Mouse (Mus musculus) inflammation-experienced regulatory T-cells, adult 6 months (primary cell): Measurements from ENCODE around the gene Wdr83os. TPM values are rescaled to one million over a fixed set of nuclear protein-coding genes. Genes with fewer than 3 reads are reported as not detected.
A peak's percentile ranks its signal among the peaks of the same experiment; 100 is the strongest.

Experiments
- ATAC-seq: one replicate; pipeline ENCODE4 v1.8.0; 2017
- polyA plus RNA-seq, 3 experiments: library from polyadenylated mRNA; unstranded; fragments of 100-300 nt; shearing (Covaris generic); gene quantifications; one replicate each; pipeline ENCODE4 v1.2.1; 2017

Gene Wdr83os
- polyA plus RNA-seq = 100 to 1,000 TPM; 114 to 166 (median 129) TPM

GRCm38 (mm10) chr8:85080532-85081215 is at the start of gene Wdr83os:
TSS of gene Wdr83os (plus strand) at chr8:85080740.
- peak; percentile 18 for ATAC-seq

GRCm38 (mm10) chr8:85032622-85033311 is 47.8 kb upstream of the Wdr83os start:
- no peak for ATAC-seq

- no peak for ATAC-seq
These were observed 46.7 kb upstream of the Wdr83os start for GRCm38 (mm10) chr8:85033867-85034266.

GRCm38 (mm10) chr8:85034764-85035163 is 45.8 kb upstream of the Wdr83os start:
- ATAC-seq = peak; percentile 35

- no peak for ATAC-seq
These were observed 45.3 kb upstream of the Wdr83os start for GRCm38 (mm10) chr8:85035165-85035727.

GRCm38 (mm10) chr8:85035728-85036310 is 44.7 kb upstream of the Wdr83os start:
- no peak for ATAC-seq

GRCm38 (mm10) chr8:85036381-85036717 is 44.2 kb upstream of the Wdr83os start:
- ATAC-seq = no peak

GRCm38 (mm10) chr8:85036718-85037365 is 43.7 kb upstream of the Wdr83os start, which contains the start of gene Tnpo2:
TSS of gene Tnpo2 (plus strand) at chr8:85036915.
- ATAC-seq = peak; percentile 89

GRCm38 (mm10) chr8:85037366-85037680 is 43.2 kb upstream of the Wdr83os start:
- ATAC-seq = no peak

- peak; percentile 14 for ATAC-seq
These were observed 42.6 kb upstream of the Wdr83os start for GRCm38 (mm10) chr8:85037681-85038531.

GRCm38 (mm10) chr8:85043619-85044018 is 36.9 kb upstream of the Wdr83os start:
- ATAC-seq = no peak

GRCm38 (mm10) chr8:85057367-85057766 is 23.2 kb upstream of the Wdr83os start:
- no peak for ATAC-seq

GRCm38 (mm10) chr8:85059879-85060616 is 20.5 kb upstream of the Wdr83os start, which contains the start of gene Fbxw9:
TSS of gene Fbxw9 (plus strand) at chr8:85060055.
- ATAC-seq = peak; percentile 99

- no peak for ATAC-seq
These were observed 17.9 kb upstream of the Wdr83os start for GRCm38 (mm10) chr8:85062603-85063002.

- no peak for ATAC-seq
These were observed 15.3 kb upstream of the Wdr83os start for GRCm38 (mm10) chr8:85065213-85065612.

GRCm38 (mm10) chr8:85067155-85067554 is 13.4 kb upstream of the Wdr83os start:
- ATAC-seq = no peak

- no peak for ATAC-seq
These were observed 12.6 kb upstream of the Wdr83os start, which contains the start of gene Gm5741 for GRCm38 (mm10) chr8:85067982-85068381. TSS of gene Gm5741 (minus strand) at chr8:85067982.

GRCm38 (mm10) chr8:85071041-85071440 is 9.5 kb upstream of the Wdr83os start:
- ATAC-seq = no peak

- ATAC-seq = peak; percentile 95
These were observed 8.8 kb upstream of the Wdr83os start, which contains the start of gene Dhps for GRCm38 (mm10) chr8:85071514-85072281. TSS of gene Dhps (plus strand) at chr8:85071757.

GRCm38 (mm10) chr8:85072364-85072929 is 8.1 kb upstream of the Wdr83os start:
- no peak for ATAC-seq
